Mouse (Mus musculus): Measurements from ENCODE around the gene Frrs1l. TPM values are rescaled to one million over a fixed set of nuclear protein-coding genes. Genes with fewer than 3 reads are reported as not detected.

The Frrs1l gene
- polyA plus RNA-seq, 1 experiment, result 0.16 TPM

- no peak overlapping the region for H3K27ac ChIP-seq (ENCODE audit: insufficient read depth, low read length)
- peaks cover 2% of the 10 kb centered on the region; the same call in 1 of the 2 replicates for H3K4me1 ChIP-seq (ENCODE audit: control insufficient read depth, insufficient read depth, low read length)
- H3K4me3 ChIP-seq (ENCODE audit: insufficient read depth, low read length), result no peak overlapping the region
- no peak for TF ChIP-seq POLR2A (IDR thresholded peaks at IDR 0.05; ENCODE audit: low read depth, low read length)
- TF ChIP-seq CTCF (IDR thresholded peaks at IDR 0.05; ENCODE audit: borderline replicate concordance, insufficient read depth, low read length), result no peak
Observed at GRCm38 (mm10) chr4:56930312-56930711, 59.9 kb downstream of the Frrs1l start.

- H3K27ac ChIP-seq (ENCODE audit: insufficient read depth, low read length), result no peak overlapping the region
- H3K4me1 ChIP-seq (ENCODE audit: control insufficient read depth, insufficient read depth, low read length), result peaks cover 2% of the 10 kb centered on the region; the same call in 1 of the 2 replicates
- H3K4me3 ChIP-seq (ENCODE audit: insufficient read depth, low read length), result no peak overlapping the region
- no peak for TF ChIP-seq CTCF (IDR thresholded peaks at IDR 0.05; ENCODE audit: borderline replicate concordance, insufficient read depth, low read length)
- no peak for TF ChIP-seq POLR2A (IDR thresholded peaks at IDR 0.05; ENCODE audit: low read depth, low read length)
Observed at GRCm38 (mm10) chr4:56926971-56927370, 63.2 kb downstream of the Frrs1l start.

DNA sequence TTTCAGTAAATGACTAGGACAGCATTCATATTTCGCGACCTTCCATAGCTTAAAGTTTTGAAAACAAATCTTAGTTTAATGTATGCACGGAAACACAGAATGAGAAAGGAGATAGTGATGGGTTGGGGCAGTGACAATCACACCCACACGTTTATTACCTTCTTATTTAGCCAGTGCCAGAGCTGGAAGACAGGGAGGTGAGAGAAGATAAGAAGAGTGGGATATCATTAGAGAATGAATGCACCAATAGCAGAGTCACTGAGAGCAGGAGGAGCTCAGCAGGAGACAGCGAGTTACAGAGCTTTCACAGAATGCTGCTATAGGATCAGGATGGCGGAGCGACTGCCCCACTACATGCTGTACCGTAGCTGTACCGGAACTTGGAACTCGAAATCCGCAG lies 68.0 kb downstream of the Frrs1l start:
- no peak overlapping the region for H3K4me3 ChIP-seq (ENCODE audit: insufficient read depth, low read length)
- H3K4me1 ChIP-seq (ENCODE audit: control insufficient read depth, insufficient read depth, low read length), result no peaks in the 10 kb centered on the region
- H3K27ac ChIP-seq (ENCODE audit: insufficient read depth, low read length), result no peak overlapping the region
- TF ChIP-seq POLR2A (IDR thresholded peaks at IDR 0.05; ENCODE audit: low read depth, low read length) (no peak), CTCF (IDR thresholded peaks at IDR 0.05; ENCODE audit: borderline replicate concordance, insufficient read depth, low read length) (no peak)

DNA sequence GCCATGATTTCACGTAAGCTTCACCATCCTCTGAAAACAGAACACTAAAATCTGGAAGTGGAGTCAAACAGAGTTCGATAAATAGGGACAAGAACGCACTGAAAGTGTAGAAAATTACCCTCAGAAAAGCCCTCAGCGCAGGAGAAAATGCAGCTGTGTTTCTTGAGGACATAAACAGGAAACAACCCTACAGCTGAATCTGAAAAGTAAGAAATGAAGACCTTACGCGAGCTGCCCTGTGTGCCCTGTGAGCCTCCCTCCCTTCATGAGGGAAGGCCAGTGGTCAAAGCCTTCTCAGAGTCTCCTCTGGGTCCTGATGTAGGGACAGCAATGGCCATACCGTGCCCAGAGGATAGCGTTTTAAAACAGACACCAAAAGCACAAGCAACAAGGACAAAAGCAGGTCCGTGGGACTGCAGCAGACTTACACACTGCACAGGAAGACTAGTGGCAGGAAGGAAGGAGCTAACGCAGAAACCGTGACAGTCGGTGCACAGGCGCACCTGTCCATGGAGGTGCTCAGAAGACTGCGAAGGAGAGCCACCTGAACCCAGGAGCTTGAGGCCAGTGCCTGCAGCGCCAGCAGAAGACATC lies 74.4 kb downstream of the Frrs1l start:
- Histone ChIP-seq H3K4me3 (ENCODE audit: insufficient read depth, low read length) (no peak overlapping the region), H3K27ac (ENCODE audit: insufficient read depth, low read length) (no peak overlapping the region), H3K4me1 (ENCODE audit: control insufficient read depth, insufficient read depth, low read length) (no peaks in the 10 kb centered on the region)
- TF ChIP-seq POLR2A (IDR thresholded peaks at IDR 0.05; ENCODE audit: low read depth, low read length) (no peak), CTCF (IDR thresholded peaks at IDR 0.05; ENCODE audit: borderline replicate concordance, insufficient read depth, low read length) (no peak)

DNA sequence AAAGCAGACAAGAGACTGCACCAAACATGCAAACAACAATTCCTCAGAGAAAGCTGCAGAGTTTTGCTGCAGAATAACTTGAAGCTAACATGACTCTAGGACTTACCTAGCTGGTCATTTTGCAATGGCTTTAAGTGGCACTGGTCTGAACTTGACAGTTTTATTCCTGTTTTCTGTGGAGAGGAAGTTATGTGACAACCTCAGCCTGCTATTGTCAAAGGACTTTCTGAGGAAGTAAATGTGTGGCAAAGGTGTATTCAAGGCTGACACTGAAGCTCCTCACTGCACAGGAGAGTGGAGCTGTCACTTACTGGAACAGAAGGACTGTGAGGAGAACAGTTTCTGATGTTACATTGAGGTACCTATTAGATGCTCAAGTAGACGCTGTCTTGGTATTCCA lies 75.4 kb downstream of the Frrs1l start:
- Histone ChIP-seq H3K27ac (ENCODE audit: insufficient read depth, low read length) (no peak overlapping the region), H3K4me1 (ENCODE audit: control insufficient read depth, insufficient read depth, low read length) (no peaks in the 10 kb centered on the region)
- TF ChIP-seq CTCF (IDR thresholded peaks at IDR 0.05; ENCODE audit: borderline replicate concordance, insufficient read depth, low read length) (no peak), POLR2A (IDR thresholded peaks at IDR 0.05; ENCODE audit: low read depth, low read length) (no peak)

GRCm38 (mm10) chr4:56914338-56914737 lies 75.9 kb downstream of the Frrs1l start:
- Histone ChIP-seq H3K4me1 (ENCODE audit: control insufficient read depth, insufficient read depth, low read length) (no peaks in the 10 kb centered on the region), H3K27ac (ENCODE audit: insufficient read depth, low read length) (no peak overlapping the region), H3K4me3 (ENCODE audit: insufficient read depth, low read length) (no peak overlapping the region)
- no peak for TF ChIP-seq POLR2A (IDR thresholded peaks at IDR 0.05; ENCODE audit: low read depth, low read length)
- no peak for TF ChIP-seq CTCF (IDR thresholded peaks at IDR 0.05; ENCODE audit: borderline replicate concordance, insufficient read depth, low read length)

More for the DNA sequence above, 75.4 kb downstream of the Frrs1l start:
- no peak overlapping the region for H3K4me3 ChIP-seq (ENCODE audit: insufficient read depth, low read length)

DNA sequence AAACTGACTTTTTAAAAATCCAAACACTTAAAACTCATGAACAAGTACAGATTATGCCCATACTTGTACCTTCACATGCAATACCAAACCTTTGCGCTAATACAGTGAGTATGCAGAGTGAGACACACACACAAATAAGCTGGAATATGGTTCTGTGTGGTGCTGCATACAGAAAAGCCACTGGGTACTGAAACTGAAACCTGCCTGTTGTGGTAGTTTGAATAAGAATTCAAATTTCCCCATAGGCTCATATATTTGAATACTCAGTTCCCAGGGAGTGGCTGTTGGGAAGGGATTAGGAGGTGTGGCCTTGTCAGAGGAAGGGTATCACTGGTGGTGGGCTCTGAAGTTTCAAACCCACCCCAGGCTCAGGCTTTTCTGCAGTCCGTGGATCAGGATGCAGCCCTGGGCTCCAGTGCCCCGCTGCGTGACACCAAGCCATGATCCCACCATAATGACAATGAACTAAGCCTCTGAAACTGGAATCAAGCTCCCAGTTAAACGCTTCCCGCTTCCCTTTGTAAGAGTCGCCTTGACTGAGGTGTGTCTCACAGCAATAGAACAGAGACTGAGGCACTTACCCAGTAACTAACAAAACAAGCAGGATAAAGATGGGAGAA lies 77.7 kb downstream of the Frrs1l start:
- H3K4me1 ChIP-seq (ENCODE audit: control insufficient read depth, insufficient read depth, low read length), result no peaks in the 10 kb centered on the region
- TF ChIP-seq CTCF (IDR thresholded peaks at IDR 0.05; ENCODE audit: borderline replicate concordance, insufficient read depth, low read length), result no peak
- no peak for TF ChIP-seq POLR2A (IDR thresholded peaks at IDR 0.05; ENCODE audit: low read depth, low read length)
- H3K4me3 ChIP-seq (ENCODE audit: insufficient read depth, low read length), result no peak overlapping the region
- H3K27ac ChIP-seq (ENCODE audit: insufficient read depth, low read length), result no peak overlapping the region

- no peak overlapping the region for H3K4me3 ChIP-seq (ENCODE audit: insufficient read depth, low read length)
- no peak for TF ChIP-seq POLR2A (IDR thresholded peaks at IDR 0.05; ENCODE audit: low read depth, low read length)
- TF ChIP-seq CTCF (IDR thresholded peaks at IDR 0.05; ENCODE audit: borderline replicate concordance, insufficient read depth, low read length), result no peak
- no peak overlapping the region for H3K27ac ChIP-seq (ENCODE audit: insufficient read depth, low read length)
- no peaks in the 10 kb centered on the region for H3K4me1 ChIP-seq (ENCODE audit: control insufficient read depth, insufficient read depth, low read length)
Observed at GRCm38 (mm10) chr4:56909568-56909967, 80.6 kb downstream of the Frrs1l start.

GRCm38 (mm10) chr4:56907671-56908070 lies 82.5 kb downstream of the Frrs1l start:
- H3K4me1 ChIP-seq (ENCODE audit: control insufficient read depth, insufficient read depth, low read length), result no peaks in the 10 kb centered on the region
- H3K27ac ChIP-seq (ENCODE audit: insufficient read depth, low read length), result no peak overlapping the region
- no peak overlapping the region for H3K4me3 ChIP-seq (ENCODE audit: insufficient read depth, low read length)
- no peak for TF ChIP-seq POLR2A (IDR thresholded peaks at IDR 0.05; ENCODE audit: low read depth, low read length)

Other genes starting within 250 kb of the Frrs1l start
- gene Actl7b, start 248.9 kb downstream of the Frrs1l start, polyA plus RNA-seq (2011; ENCODE audit: insufficient read length, low read depth, missing spikeins), result not detected in 2 replicates
- gene Actl7a, start 247.0 kb downstream of the Frrs1l start, polyA plus RNA-seq (2011; ENCODE audit: insufficient read length, low read depth, missing spikeins), result not detected in 2 replicates
- gene Elp1, start 188.1 kb downstream of the Frrs1l start, polyA plus RNA-seq (2011; ENCODE audit: insufficient read length, low read depth, missing spikeins), result 41.6 and 51.3 TPM in 2 replicates
- gene Fam206a, start 188.0 kb downstream of the Frrs1l start, polyA plus RNA-seq (2011; ENCODE audit: insufficient read length, low read depth, missing spikeins), result 18.9 and 20.3 TPM in 2 replicates
- 5.6 and 10.4 TPM in 2 replicates for gene Ctnnal1, start 125.2 kb downstream of the Frrs1l start, polyA plus RNA-seq (2011; ENCODE audit: insufficient read length, low read depth, missing spikeins)
- gene Tmem245, start 43.0 kb downstream of the Frrs1l start, polyA plus RNA-seq (2011; ENCODE audit: insufficient read length, low read depth, missing spikeins), result 24.8 and 28.8 TPM in 2 replicates
- 2.6 and 5.0 TPM in 2 replicates for gene Epb41l4b, start 153.0 kb upstream of the Frrs1l start, polyA plus RNA-seq (2011; ENCODE audit: insufficient read length, low read depth, missing spikeins)

Data from embryonic fibroblast, embryonic 13.5 days (primary cell).